Mouse (Mus musculus) Muller cell, postnatal 12 days (primary cell): ENCODE results near the gene Mtif3.
A peak's percentile ranks its signal among the peaks of the same experiment; 100 is the strongest.

Experiments
- DNase-seq: peaks from one replicate; pipeline ENCODE4 v3.0.0-alpha.2; 2015; ENCODE audit errors: inconsistent ontology term

The Mtif3 gene

DNA sequence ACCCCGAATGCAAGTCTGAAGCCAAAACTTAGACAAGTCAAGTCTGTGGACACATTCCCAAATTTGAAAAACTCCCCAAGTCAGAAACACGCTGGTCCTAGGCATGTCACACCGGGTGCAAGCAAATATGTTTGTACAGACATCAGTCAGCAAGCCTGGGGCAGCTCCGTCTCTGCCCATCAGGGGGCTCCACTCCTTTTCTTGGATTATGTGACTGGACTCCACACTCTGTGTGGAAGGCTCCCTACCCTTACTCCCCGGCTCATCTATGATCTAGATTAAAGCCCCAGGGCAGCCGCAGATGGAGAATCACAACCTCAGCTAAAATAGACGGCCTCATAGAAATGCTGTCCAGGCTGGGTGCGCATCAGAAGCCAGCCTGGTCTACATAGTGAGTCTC, 47.3 kb downstream of the Mtif3 start:
- no peak for DNase-seq

DNA sequence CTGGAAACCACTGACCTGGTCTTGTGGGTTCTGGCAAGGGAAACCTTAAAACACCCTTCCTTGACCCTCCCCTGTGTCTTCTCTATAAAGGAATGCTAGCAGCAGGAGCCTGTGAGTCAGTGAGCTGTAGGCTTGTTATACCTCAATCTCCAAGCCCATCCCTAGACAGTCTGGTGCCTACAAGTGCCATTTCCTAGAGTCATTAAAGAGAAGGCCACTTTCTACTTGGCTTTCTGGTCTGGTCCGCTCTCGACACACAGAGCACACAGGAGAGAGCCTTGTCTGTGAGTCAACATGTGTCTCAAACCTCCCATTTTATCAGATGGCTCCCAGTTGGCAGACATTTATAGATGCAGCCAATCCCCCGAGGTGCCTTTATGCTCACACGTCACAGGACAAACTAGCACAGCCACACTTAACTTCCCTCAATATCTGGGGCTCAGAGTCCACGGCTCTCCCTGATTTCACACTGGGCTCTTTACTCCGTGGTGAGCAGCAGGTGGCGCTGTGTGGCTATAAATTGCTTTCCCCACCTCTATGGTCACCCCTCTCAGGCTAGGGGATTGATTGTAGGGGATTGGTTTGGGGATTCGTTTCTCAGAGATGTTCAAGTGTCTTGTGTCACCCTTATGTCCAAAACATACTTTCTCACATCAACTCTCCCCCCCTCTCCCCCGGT, 49.4 kb downstream of the Mtif3 start:
- DNase-seq: peak; percentile 38

DNA sequence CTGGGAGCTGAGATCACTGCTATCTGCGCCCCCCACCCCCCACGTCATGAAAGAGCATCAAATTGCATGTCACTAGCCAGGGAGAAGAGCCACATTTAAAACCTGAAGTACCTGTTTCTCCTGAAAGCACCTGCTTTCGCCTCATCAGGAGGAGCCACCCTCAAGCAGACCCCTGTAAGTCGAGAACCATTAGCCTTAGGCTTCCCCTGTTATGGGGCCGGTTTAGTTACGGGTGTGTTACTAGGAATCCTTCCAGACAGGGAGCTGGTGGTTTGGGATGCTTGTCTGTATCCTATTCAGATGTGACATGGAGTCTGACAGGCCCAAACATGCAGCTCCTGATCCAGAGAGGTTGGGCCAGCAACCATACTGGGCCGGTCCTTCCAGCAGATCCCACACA, 50.2 kb downstream of the Mtif3 start:
- no peak for DNase-seq

DNA sequence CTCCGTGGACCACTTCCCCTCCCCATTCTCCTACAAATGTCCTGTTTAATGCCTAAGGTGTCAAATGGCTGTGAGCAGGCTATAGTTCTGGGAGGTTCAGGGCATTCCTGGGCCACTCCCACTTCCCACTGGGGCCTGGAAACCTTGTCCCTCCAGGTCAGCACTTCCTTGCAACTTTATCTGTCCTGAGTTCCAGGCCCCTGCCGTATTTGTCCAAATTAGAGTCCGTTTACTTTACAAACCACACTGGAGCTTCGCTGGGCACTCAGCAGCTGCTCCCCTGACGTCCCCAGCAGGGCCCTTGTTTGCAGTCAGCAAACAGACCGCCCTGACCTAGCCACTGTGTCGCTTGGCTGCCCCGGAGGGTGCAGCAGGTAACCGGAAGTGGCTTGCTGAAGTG, 51.4 kb downstream of the Mtif3 start:
- no peak for DNase-seq

DNA sequence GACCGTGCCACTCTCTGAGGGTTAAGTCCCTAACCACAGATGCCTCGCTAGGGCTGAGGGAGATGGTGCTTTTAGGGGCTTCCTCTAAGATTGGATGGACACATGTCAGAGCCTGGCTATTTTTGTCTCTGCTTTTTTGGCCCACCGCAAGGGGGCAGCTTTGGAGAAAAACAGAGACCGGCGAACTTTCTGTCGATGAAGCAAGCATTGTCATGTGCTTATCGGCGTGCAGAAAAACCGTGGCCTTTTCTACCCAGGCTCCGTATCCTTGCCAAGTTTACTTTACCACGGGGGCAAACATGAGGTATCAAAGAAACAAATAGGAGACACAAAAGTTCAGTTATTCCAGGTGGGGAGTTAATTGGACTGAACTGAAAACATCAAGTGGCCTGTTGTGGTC, 55.0 kb downstream of the Mtif3 start:
- DNase-seq: no peak

DNA sequence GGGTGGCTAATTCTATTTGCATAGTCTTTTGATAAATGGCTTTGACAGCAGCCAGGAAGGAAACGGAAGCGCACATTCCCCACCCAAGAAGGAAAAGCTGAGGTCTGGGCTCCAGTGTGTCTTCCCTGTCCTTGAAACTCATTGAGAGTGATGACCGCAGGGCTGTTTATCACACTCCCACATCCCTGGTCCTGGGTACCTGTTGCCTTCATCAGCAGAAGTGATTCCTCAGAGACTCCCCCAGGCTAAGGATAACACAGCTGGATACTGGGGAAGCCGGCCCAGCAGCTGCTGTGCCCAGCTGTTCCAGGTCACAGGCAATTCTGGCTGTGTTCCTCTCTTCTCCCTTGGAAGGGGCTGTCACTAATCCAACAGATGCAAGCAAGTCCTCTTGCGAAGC, 56.1 kb downstream of the Mtif3 start:
- no peak for DNase-seq

DNA sequence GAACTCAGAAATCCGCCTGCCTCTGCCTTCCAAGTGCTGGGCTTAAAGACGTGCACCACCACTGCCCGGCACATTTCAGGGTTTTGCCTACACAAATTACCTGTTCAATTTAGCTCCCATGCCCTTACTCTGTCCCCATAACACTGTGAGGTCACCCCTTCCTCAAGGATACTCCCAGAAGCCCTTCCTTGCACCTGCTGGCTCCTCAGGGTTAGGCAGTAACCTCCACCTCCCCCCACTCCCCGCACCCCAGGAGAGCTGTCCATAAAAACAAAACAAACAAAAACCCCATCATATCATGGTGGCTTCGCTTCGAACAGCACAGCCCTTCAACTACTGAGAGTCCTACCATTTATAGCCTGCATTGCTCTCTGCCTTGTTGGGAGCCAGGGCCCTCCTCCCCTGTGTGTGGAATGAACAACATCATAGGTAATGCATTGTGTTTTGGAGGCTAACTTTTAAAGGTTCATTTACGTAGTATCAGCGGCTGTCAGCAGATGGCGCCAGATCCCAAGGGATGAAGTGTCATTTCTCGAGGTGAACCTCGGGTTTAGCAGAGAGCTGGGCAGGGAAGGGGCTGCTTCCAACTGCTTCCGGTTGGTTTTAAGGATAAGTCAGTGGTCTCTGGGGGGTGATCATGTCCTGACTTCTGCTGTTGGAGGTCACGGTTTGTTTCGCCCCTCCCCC, 58.0 kb downstream of the Mtif3 start:
- DNase-seq: peak; percentile 40

DNA sequence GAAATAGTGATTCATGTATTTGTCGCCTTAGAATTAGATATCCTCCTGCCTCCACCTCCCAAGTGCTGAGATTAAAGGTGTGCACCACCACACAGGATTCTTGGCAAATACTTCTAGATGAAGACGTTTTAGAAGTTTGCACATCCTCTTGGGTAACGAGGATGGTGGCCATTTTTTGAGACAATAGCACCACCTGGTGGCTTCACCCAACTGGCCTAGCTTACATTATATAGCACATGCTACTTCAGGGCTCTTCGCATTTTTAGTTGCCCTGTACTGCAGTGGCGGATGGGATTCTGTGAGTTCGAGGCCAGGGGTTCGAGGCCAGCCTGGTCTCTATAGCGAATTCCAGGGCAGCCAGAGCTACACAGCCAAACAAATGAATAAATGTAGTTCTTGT, 59.2 kb downstream of the Mtif3 start:
- DNase-seq: peak; percentile 55
